Mouse (Mus musculus): ENCODE results near the gene Mrrf. TPM values are rescaled to one million over a fixed set of nuclear protein-coding genes. Genes with fewer than 3 reads are reported as not detected.

The Mrrf gene
- 12.2 TPM for polyA plus RNA-seq (2017; shearing (Covaris generic))

DNA sequence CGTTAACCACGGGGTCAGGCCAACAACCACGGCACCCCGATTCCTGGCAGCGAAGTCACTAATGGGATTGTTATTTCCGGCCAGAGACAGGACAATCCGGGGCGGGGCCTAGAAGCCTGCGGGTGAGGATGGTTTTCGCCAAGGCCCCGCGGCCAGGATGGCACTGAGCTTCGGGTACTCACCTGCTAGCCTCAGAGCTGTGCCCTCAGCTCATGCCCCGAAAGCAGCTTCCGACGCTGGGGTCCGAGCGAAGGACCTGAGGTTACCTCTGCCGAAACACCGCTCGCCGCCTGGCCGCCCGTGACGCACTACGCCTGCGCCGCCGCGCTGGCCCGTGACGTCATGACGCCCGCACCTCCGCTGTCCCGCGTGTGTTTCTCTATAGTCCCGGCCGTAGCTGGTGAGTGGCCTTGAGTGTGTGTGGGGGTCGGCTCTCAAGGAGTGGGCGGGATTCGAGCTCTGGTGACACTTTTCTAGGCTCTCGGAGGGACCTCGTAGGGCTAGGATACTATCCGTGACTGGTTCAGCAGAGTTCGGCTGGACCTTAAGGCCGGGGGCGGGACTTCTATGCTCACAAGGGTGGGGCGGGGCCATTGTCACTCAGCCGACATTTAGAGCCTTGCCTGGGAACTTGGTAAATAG is at the start of gene Mrrf, which contains the start of gene Rbm18:
TSS of gene Mrrf (plus strand) at position 90 of the 642 bp plus-strand sequence.
TSS of gene Rbm18 (minus strand) at position 474 of the 642 bp plus-strand sequence.

GRCm38 (mm10) chr2:36104956-36105741 is 31.0 kb upstream of the Mrrf start, which contains the start of gene Lhx6:
Gene Lhx6, minus strand, starts transcription at chr2:36105408.

DNA sequence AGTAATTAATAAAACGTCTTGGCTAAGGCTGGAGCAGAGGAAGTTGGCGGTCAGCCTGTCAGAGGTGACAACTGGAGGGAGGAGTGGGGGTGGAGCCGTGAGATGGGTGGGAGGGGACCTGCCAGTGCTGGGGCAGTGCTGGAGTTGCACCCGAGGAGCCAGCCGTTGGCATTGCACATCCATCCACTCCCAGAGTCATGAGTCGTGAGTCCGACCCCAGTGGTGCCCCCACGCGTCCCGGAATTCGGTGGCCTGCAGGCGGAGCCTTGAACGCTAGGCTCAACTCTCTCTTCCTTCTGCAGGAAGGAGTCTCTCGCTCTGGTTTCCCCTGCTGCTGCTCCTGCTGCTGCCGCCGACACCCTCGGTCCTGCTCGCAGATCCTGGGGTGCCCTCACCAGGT is 94.2 kb downstream of the Mrrf start, which contains the start of gene Ptgs1:
TSS of gene Ptgs1 (plus strand) at position 61 of the 400 bp plus-strand sequence.

Other genes with a start within 250 kb of the Mrrf start
- 0.77 TPM for gene Ttll11, start 156.5 kb upstream of the Mrrf start, polyA plus RNA-seq (2017; shearing (Covaris generic))
- gene Ndufa8, start 87.0 kb upstream of the Mrrf start, polyA plus RNA-seq (2017; shearing (Covaris generic)), result 52.1 TPM
- gene Morn5, start 86.9 kb upstream of the Mrrf start, polyA plus RNA-seq (2017; shearing (Covaris generic)), result not detected
- not detected for gene Lhx6, start 31.0 kb upstream of the Mrrf start, polyA plus RNA-seq (2017; shearing (Covaris generic))
- gene Rbm18, start 384 bp downstream of the Mrrf start, polyA plus RNA-seq (2017; shearing (Covaris generic)), result 61.8 TPM
- gene Ptgs1, start 94.0 kb downstream of the Mrrf start, polyA plus RNA-seq (2017; shearing (Covaris generic)), result not detected
- 0.06 TPM for gene Olfr338, start 237.1 kb downstream of the Mrrf start, polyA plus RNA-seq (2017; shearing (Covaris generic))

Measured in effector memory CD4-positive, alpha-beta T cell, adult 5 months (primary cell).